Mouse (Mus musculus) midbrain, embryonic 11.5 days (tissue): ENCODE measurements at regions not wholly inside any gene's neighbourhood (a gene's known extent, or its start where the extent isn't known, plus 50 kb on each side); places are given as distances from the start of the nearest gene placed in this dataset.

Experiments used
- ATAC-seq: fragments of 200-750 bp; cut with Nextera tagmentation; 2 replicates; pipeline ENCODE4 v1.8.0; 2017; ENCODE audit warnings: moderate TSS enrichment, moderate library complexity; ENCODE audit not compliant: low FRiP score
- DNase-seq: peaks from one replicate; pipeline ENCODE4 v3.0.0; 2015; ENCODE audit warnings: low spot score; ENCODE audit errors: missing footprints
- H3K27ac ChIP-seq: fragments of 300-500 bp; sonication (generic); 2 replicates; pipeline ENCODE4 v1.5.1; 2014; ENCODE audit warnings: low read depth, low read length
- H3K27me3 ChIP-seq: fragments of 300-500 bp; sonication (generic); 2 replicates; pipeline ENCODE4 v1.6.1; 2014; ENCODE audit warnings: mild to moderate bottlenecking, low read length, moderate library complexity, mixed read lengths; ENCODE audit not compliant: control insufficient read depth, insufficient read depth
- H3K36me3 ChIP-seq: fragments of 300-500 bp; sonication (generic); 2 replicates; pipeline ENCODE4 v1.6.1; 2014; ENCODE audit warnings: mild to moderate bottlenecking, low read length, moderate library complexity, mixed read lengths; ENCODE audit not compliant: control insufficient read depth, insufficient read depth
- H3K4me1 ChIP-seq: fragments of 300-500 bp; sonication (generic); 2 replicates; pipeline ENCODE4 v1.6.1; 2014; ENCODE audit warnings: low read length; ENCODE audit not compliant: control insufficient read depth, insufficient read depth
- H3K4me2 ChIP-seq: fragments of 300-500 bp; sonication (generic); 2 replicates; pipeline ENCODE4 v1.6.1; 2014; ENCODE audit warnings: mild to moderate bottlenecking, moderate library complexity
- H3K4me3 ChIP-seq: fragments of 300-500 bp; sonication (generic); 2 replicates; pipeline ENCODE4 v1.5.1; 2014; ENCODE audit warnings: low read depth, low read length
- H3K9ac ChIP-seq: fragments of 300-500 bp; sonication (generic); 2 replicates; pipeline ENCODE4 v1.6.1; 2014; ENCODE audit warnings: low read length
- H3K9me3 ChIP-seq: fragments of 300-500 bp; sonication (generic); 2 replicates; pipeline ENCODE4 v1.6.1; 2016; ENCODE audit warnings: low read length; ENCODE audit not compliant: control insufficient read depth
- WGBS: fragments of 180-500 bp; shearing (Covaris S2); extraction: QIAGEN DNeasy Blood & Tissue Kit; methylation state at CpG from one replicate; pipeline ENCODE4 v1.1.7; 2014; 5-methylcytosine and 5-hydroxymethylcytosine counted together

DNA sequence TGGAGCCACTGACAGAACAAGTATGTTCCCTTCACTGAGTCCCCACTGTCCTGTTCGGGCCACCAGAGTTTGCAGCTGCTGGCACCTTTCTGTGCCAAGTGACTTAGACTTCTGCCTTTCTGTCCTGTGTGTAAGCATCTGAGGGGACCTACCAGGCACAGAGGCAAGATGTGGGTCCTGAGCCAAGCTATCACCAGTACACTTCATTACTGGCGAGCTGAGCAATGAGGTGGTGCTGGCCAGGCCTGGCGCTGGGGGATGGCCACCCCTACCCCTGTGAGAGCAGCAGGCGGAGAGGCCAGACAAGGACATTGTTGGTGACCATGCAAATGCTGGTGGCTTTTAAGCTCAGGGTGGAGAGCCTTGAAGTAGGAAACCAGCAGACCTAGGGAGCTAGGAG is 87.6 kb upstream of the Mrps6 start:
- Histone ChIP-seq H3K4me3 (no peak overlapping the region), H3K36me3 (no peaks in the 10 kb centered on the region), H3K27me3 (no peaks in the 10 kb centered on the region), H3K9me3 (no peaks in the 10 kb centered on the region), H3K27ac (no peak overlapping the region), H3K9ac (no peak overlapping the region), H3K4me1 (0 out of 2 replicates have a peak, but pooled peaks cover 2% of the 10 kb centered on the region), H3K4me2 (no peak overlapping the region)
- ATAC-seq (no peak), DNase-seq (no peak)
- WGBS: 89% methylated on average over 4 of the region's 4 CpGs

GRCm38 (mm10) chr16:91973183-91973582 is 84.9 kb upstream of the Mrps6 start:
- ATAC-seq (no peak), DNase-seq (no peak)
- no peaks in the 10 kb centered on the region for H3K27me3 ChIP-seq
- no peak overlapping the region for H3K4me2 ChIP-seq
- H3K36me3 ChIP-seq: no peaks in the 10 kb centered on the region
- no peak overlapping the region for H3K27ac ChIP-seq
- WGBS: 94% methylated on average over 8 of the region's 9 CpGs
- no peak overlapping the region for H3K9ac ChIP-seq
- H3K4me1 ChIP-seq: no peaks in the 10 kb centered on the region
- no peak overlapping the region for H3K4me3 ChIP-seq
- no peaks in the 10 kb centered on the region for H3K9me3 ChIP-seq

GRCm38 (mm10) chr16:91976194-91976805 is 81.8 kb upstream of the Mrps6 start:
- H3K36me3 ChIP-seq: no peaks in the 10 kb centered on the region
- no peaks in the 10 kb centered on the region for H3K4me1 ChIP-seq
- DNase-seq: no peak
- no peak overlapping the region for H3K4me2 ChIP-seq
- no peak overlapping the region for H3K9ac ChIP-seq
- ATAC-seq: no peak
- no peaks in the 10 kb centered on the region for H3K9me3 ChIP-seq
- H3K27ac ChIP-seq: no peak overlapping the region
- H3K4me3 ChIP-seq: no peak overlapping the region
- WGBS: 79% methylated on average over 8 of the region's 8 CpGs
- no peaks in the 10 kb centered on the region for H3K27me3 ChIP-seq

DNA sequence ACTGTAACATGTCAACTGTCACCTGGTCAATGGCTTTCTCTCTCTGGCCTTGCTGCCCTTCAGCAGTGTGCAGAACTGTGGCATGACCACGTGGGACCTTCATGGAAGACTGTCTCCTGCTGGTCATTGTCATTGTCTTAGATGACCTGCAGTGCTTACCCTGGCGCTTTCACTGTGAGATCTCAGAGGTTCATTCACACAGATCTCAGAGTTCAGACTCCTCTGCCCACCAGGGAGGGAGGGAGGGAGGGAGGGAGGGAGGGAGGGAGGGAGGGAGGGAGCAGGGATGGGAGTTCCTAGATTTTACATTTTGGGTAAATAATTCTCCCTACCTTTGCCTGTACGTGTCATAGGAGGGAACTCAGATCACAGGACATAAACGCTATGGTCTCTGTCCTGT is 79.6 kb upstream of the Mrps6 start:
- H3K4me1 ChIP-seq: no peaks in the 10 kb centered on the region
- H3K27ac ChIP-seq: no peak overlapping the region
- no peak overlapping the region for H3K9ac ChIP-seq
- no peaks in the 10 kb centered on the region for H3K9me3 ChIP-seq
- H3K27me3 ChIP-seq: no peaks in the 10 kb centered on the region
- no peak overlapping the region for H3K4me2 ChIP-seq
- H3K36me3 ChIP-seq: no peaks in the 10 kb centered on the region
- DNase-seq (no peak), ATAC-seq (no peak)
- no peak overlapping the region for H3K4me3 ChIP-seq
- 16% methylated on average over 4 of the region's 4 CpGs for WGBS

- Histone ChIP-seq H3K9me3 (no peaks in the 10 kb centered on the region), H3K9ac (no peak overlapping the region), H3K27me3 (no peaks in the 10 kb centered on the region), H3K4me2 (no peak overlapping the region), H3K27ac (no peak overlapping the region), H3K4me3 (no peak overlapping the region), H3K4me1 (no peaks in the 10 kb centered on the region), H3K36me3 (no peaks in the 10 kb centered on the region)
- ATAC-seq: no peak
- WGBS: 39% methylated on average over 5 of the region's 5 CpGs
- no peak for DNase-seq
Observed at GRCm38 (mm10) chr16:91978846-91979245, 79.2 kb upstream of the Mrps6 start.

DNA sequence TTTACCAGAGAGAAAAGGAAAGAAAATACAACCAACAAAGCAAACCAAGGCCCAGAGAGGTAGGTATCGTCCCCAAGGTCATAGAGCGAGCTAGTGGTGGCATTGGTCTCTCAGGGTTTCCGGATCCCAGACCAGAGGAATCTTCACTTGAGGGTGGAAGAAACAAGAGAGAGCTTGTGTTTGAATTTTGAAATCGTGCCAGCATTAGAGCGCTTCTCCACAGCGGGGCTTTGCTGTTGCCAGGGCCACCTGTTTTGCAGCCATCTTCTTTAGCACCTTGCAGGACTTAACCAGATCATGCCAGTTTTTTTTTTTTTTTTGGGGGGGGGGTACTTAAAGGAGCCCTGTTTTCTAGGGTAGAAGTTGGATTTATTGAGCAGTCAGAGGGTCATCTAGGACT is 77.6 kb upstream of the Mrps6 start:
- no peak for DNase-seq
- Histone ChIP-seq H3K36me3 (no peaks in the 10 kb centered on the region), H3K4me1 (no peaks in the 10 kb centered on the region), H3K4me2 (no peak overlapping the region), H3K27ac (no peak overlapping the region), H3K27me3 (no peaks in the 10 kb centered on the region), H3K4me3 (no peak overlapping the region), H3K9me3 (no peaks in the 10 kb centered on the region), H3K9ac (no peak overlapping the region)
- 94% methylated on average over 6 of the region's 6 CpGs for WGBS
- ATAC-seq: no peak

- Histone ChIP-seq H3K36me3 (no peaks in the 10 kb centered on the region), H3K4me1 (no peaks in the 10 kb centered on the region), H3K4me3 (no peak overlapping the region), H3K9me3 (no peaks in the 10 kb centered on the region), H3K27ac (no peak overlapping the region), H3K27me3 (no peaks in the 10 kb centered on the region), H3K9ac (no peak overlapping the region), H3K4me2 (no peak overlapping the region)
- DNase-seq: no peak
- ATAC-seq: no peak
- 93% methylated on average over 12 of the region's 12 CpGs for WGBS
Observed at GRCm38 (mm10) chr16:91985211-91985610, 72.9 kb upstream of the Mrps6 start.

DNA sequence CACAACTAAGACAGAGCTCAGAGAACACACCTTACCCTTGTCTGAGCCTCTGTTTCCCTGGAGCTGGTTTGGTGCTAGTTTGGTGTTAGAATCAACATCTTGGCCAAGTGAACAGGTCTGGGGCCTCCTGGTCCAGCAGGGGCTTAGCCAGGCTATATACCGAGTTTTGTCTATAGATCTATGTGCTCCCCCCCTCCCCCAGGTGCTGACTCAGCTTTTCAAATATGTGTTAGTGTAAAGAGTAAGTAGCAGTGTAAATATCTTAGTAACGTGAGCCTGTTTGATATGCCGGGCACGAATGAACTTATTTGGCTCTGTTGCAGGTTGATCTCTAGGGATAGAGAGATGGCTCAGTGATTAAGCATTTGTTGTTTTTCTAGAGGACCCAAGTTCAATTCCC is 68.7 kb upstream of the Mrps6 start:
- no peak for DNase-seq
- 93% methylated on average over 4 of the region's 4 CpGs for WGBS
- H3K4me2 ChIP-seq: no peak overlapping the region

DNA sequence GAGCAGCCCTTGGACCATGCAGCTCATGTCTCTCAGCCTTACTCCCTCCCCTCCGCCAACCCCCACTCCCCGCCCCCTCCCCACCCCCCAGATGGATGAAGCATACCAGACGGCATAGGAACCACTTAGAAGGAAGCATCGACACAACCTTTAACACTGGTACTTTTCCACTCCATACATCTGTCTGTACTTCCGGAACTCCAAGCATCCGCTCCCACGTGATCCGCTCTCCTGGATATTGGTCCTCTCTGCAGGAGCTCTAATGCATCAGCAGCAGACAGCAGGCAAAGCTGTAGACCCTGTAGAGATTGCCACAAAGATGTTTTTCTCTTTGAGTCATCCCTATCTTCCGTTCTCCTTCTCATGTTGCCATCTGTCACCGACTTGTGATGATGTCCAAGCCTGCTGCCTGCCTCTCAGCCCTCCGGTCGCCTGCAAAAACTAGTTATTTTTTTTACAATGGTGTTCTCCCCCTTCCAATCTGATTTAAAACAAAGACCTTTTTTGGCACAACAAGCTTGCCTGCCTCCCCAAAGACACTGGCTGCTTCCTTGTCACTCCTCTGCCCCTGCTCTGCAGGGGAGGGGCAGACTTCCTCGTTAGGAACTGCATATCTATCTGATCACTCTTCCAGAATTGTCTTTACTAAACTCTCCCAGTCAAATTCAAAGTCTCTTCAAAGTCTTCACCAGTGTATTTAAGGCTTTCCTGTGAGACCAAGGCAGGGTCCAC is 62.4 kb upstream of the Mrps6 start:
- Histone ChIP-seq H3K27ac (no peak overlapping the region), H3K4me1 (no peaks in the 10 kb centered on the region), H3K27me3 (no peaks in the 10 kb centered on the region), H3K4me2 (0 out of 2 replicates have a peak overlapping the region, but pooled peaks have one; percentile 4), H3K9ac (no peak overlapping the region; the same call in 1 of the 2 replicates), H3K36me3 (no peaks in the 10 kb centered on the region), H3K9me3 (no peaks in the 10 kb centered on the region), H3K4me3 (no peak overlapping the region)
- DNase-seq: no peak
- ATAC-seq: 0 out of 2 replicates have a peak, but pooled peaks have one; percentile 30
- WGBS: 33% methylated on average over 13 of the region's 13 CpGs

More for the DNA sequence above, 68.7 kb upstream of the Mrps6 start:
- no peak for ATAC-seq
- H3K4me3 ChIP-seq: no peak overlapping the region
- H3K36me3 ChIP-seq: no peaks in the 10 kb centered on the region
- H3K9me3 ChIP-seq: no peaks in the 10 kb centered on the region
- H3K9ac ChIP-seq: no peak overlapping the region
- H3K27me3 ChIP-seq: no peaks in the 10 kb centered on the region
- no peaks in the 10 kb centered on the region for H3K4me1 ChIP-seq
- no peak overlapping the region for H3K27ac ChIP-seq
